Mouse (Mus musculus): ENCODE data around the gene 1110051M20Rik.

- TF ChIP-seq CTCF (IDR thresholded peaks at IDR 0.05; ENCODE audit: low read depth, low read length) (no peak), EP300 (IDR thresholded peaks at IDR 0.05; ENCODE audit: insufficient read depth, low read depth, low read length) (no peak), POLR2A (IDR thresholded peaks at IDR 0.05; ENCODE audit: insufficient read depth, low read length) (no peak)
Measured at GRCm38 (mm10) chr2:91363272-91363671, 81.2 kb downstream of the 1110051M20Rik start.
